Mouse (Mus musculus) kidney, embryonic 16.5 days (tissue): Measurements from ENCODE around the gene Msh5. TPM values are rescaled to one million over a fixed set of nuclear protein-coding genes. Genes with fewer than 3 reads are reported as not detected.
A peak's percentile ranks its signal among the peaks of the same experiment; 100 is the strongest.
"Not testable (repeated sequence)": the region's sequence is repeated elsewhere in the genome, so short reads cannot be mapped to it uniquely, and the experiment has no call there.

Experiments
- ATAC-seq: fragments of 200-750 bp; cut with Nextera tagmentation; 2 replicates; pipeline ENCODE4 v1.8.0; 2017; ENCODE audit warnings: moderate TSS enrichment; ENCODE audit not compliant: low FRiP score, low TSS enrichment
- H3K27ac ChIP-seq: fragments of 300-500 bp; sonication (generic); 2 replicates; pipeline ENCODE4 v1.5.1; 2014; ENCODE audit warnings: low read length
- H3K27me3 ChIP-seq: fragments of 300-500 bp; sonication (generic); 2 replicates; pipeline ENCODE4 v1.6.1; 2014; ENCODE audit warnings: low read length, control low read depth, mixed read lengths; ENCODE audit not compliant: insufficient read depth
- H3K36me3 ChIP-seq: fragments of 300-500 bp; sonication (generic); 2 replicates; pipeline ENCODE4 v1.6.1; 2014; ENCODE audit warnings: low read length, control low read depth, mixed read lengths; ENCODE audit not compliant: insufficient read depth
- H3K4me1 ChIP-seq: fragments of 300-500 bp; sonication (generic); 2 replicates; pipeline ENCODE4 v1.6.1; 2014; ENCODE audit warnings: low read length, control low read depth, mixed read lengths; ENCODE audit not compliant: insufficient read depth
- H3K4me2 ChIP-seq: fragments of 300-500 bp; sonication (generic); replicated peaks from 2 replicates; pipeline ENCODE4 v1.6.1; 2014; ENCODE audit warnings: low read depth, low read length
- H3K4me3 ChIP-seq: fragments of 300-500 bp; sonication (generic); 2 replicates; pipeline ENCODE4 v1.5.1; 2014; ENCODE audit warnings: mild to moderate bottlenecking, low read length
- H3K9ac ChIP-seq: fragments of 300-500 bp; sonication (generic); replicated peaks from 2 replicates; pipeline ENCODE4 v1.6.1; 2014; ENCODE audit warnings: low read length
- H3K9me3 ChIP-seq: fragments of 300-500 bp; sonication (generic); 2 replicates; pipeline ENCODE4 v1.6.1; 2016; ENCODE audit warnings: low read length, control low read depth
- WGBS: fragments of 180-500 bp; shearing (Covaris S2); extraction: QIAGEN DNeasy Blood & Tissue Kit; methylation state at CpG from one replicate; pipeline ENCODE4 v1.1.7; 2014; 5-methylcytosine and 5-hydroxymethylcytosine counted together
- polyA plus RNA-seq: library from polyadenylated mRNA; unstranded; fragments of >200 nt; fragmentation: Nextera tagmentation; extraction: Ambion mirVana; gene quantifications from 2 replicates; pipeline ENCODE4 v1.2.1, GENCODE M21; 2015

Msh5 gene
- polyA plus RNA-seq, 1 experiment from 2014 or later, result 4.5 TPM

- Histone ChIP-seq H3K36me3 (peaks cover 42% of the 10 kb centered on the region), H3K27me3 (no peaks in the 10 kb centered on the region), H3K9ac (no peak overlapping the region), H3K27ac (no peak overlapping the region), H3K4me1 (peaks cover 26% of the 10 kb centered on the region), H3K4me2 (no peak overlapping the region), H3K9me3 (no peaks in the 10 kb centered on the region), H3K4me3 (no peak overlapping the region)
- 94% methylated on average over 17 of the region's 17 CpGs for WGBS
- no peak for ATAC-seq
Measured at GRCm38 (mm10) chr17:35004075-35004717, 42.3 kb downstream of the Msh5 start.

- H3K4me1 ChIP-seq, result peaks cover 29% of the 10 kb centered on the region
- ATAC-seq, result no peak
- H3K36me3 ChIP-seq, result peaks cover 44% of the 10 kb centered on the region
- H3K9ac ChIP-seq, result peak overlapping the region; percentile 98
- no peaks in the 10 kb centered on the region for H3K27me3 ChIP-seq
- H3K4me3 ChIP-seq, result peak overlapping the region; percentile 93; the same call in 1 of the 2 replicates
- H3K27ac ChIP-seq, result no peak overlapping the region
- 44% methylated on average over 9 of the region's 9 CpGs for WGBS
- peak overlapping the region; percentile 100 for H3K4me2 ChIP-seq
- no peaks in the 10 kb centered on the region for H3K9me3 ChIP-seq
Measured at GRCm38 (mm10) chr17:35003022-35003838, 43.3 kb downstream of the Msh5 start.

GRCm38 (mm10) chr17:35002153-35002865 lies 44.2 kb downstream of the Msh5 start:
- ATAC-seq, result no peak
- Histone ChIP-seq H3K27me3 (no peaks in the 10 kb centered on the region), H3K27ac (peak overlapping the region; percentile 97), H3K4me1 (peaks cover 29% of the 10 kb centered on the region), H3K4me3 (peak overlapping the region; percentile 93), H3K9ac (peak overlapping the region; percentile 98), H3K36me3 (peaks cover 44% of the 10 kb centered on the region), H3K4me2 (peak overlapping the region; percentile 100), H3K9me3 (no peaks in the 10 kb centered on the region)
- WGBS, result 4% methylated on average over 12 of the region's 12 CpGs

- ATAC-seq, result peak; percentile 29
- peak overlapping the region; percentile 93 for H3K4me3 ChIP-seq
- peaks cover 46% of the 10 kb centered on the region for H3K36me3 ChIP-seq
- peak overlapping the region; percentile 97 for H3K27ac ChIP-seq
- WGBS, result 0% methylated on average over 35 of the region's 35 CpGs
- peaks cover 32% of the 10 kb centered on the region for H3K4me1 ChIP-seq
- H3K4me2 ChIP-seq, result peak overlapping the region; percentile 100
- H3K9ac ChIP-seq, result peak overlapping the region; percentile 98
- peaks cover 1% of the 10 kb centered on the region; the same call in 1 of the 2 replicates for H3K9me3 ChIP-seq
- no peaks in the 10 kb centered on the region for H3K27me3 ChIP-seq
Measured at GRCm38 (mm10) chr17:35001452-35002152, 44.9 kb downstream of the Msh5 start.

- H3K27me3 ChIP-seq, result no peaks in the 10 kb centered on the region
- peak within 1 kb of the TSS; percentile 93 for H3K4me3 ChIP-seq
- ATAC-seq, result peak; percentile 94
- peak within 1 kb of the TSS; percentile 97 for H3K27ac ChIP-seq
- H3K9me3 ChIP-seq, result peaks cover 3% of the 10 kb centered on the region; the same call in 1 of the 2 replicates
- H3K9ac ChIP-seq, result peak within 1 kb of the TSS; percentile 98
- H3K4me2 ChIP-seq, result peak within 1 kb of the TSS; percentile 100
- H3K4me1 ChIP-seq, result peaks cover 34% of the 10 kb centered on the region
- H3K36me3 ChIP-seq, result peaks cover 43% of the 10 kb centered on the region
- WGBS, result 0% methylated on average over 70 of the region's 83 CpGs
Measured at GRCm38 (mm10) chr17:35000717-35001451, 45.7 kb downstream of the Msh5 start, which contains the start of gene Vars. Gene Vars (plus strand): TSS chr17:35000987.

GRCm38 (mm10) chr17:34999871-35000716 lies 46.5 kb downstream of the Msh5 start:
- H3K36me3 ChIP-seq, result peaks cover 35% of the 10 kb centered on the region
- H3K9me3 ChIP-seq, ATAC-seq, H3K27me3 ChIP-seq: not testable (repeated sequence)
- WGBS, result 18% methylated on average over 29 of the region's 32 CpGs
- H3K4me1 ChIP-seq, result peaks cover 34% of the 10 kb centered on the region
- peak overlapping the region; percentile 93 for H3K4me3 ChIP-seq
- peak overlapping the region; percentile 98 for H3K9ac ChIP-seq
- H3K27ac ChIP-seq, result peak overlapping the region; percentile 97
- H3K4me2 ChIP-seq, result peak overlapping the region; percentile 100

GRCm38 (mm10) chr17:34998526-34999430 lies 47.8 kb downstream of the Msh5 start:
- Histone ChIP-seq H3K36me3 (peaks cover 24% of the 10 kb centered on the region), H3K27ac (no peak overlapping the region), H3K4me1 (peaks cover 34% of the 10 kb centered on the region), H3K27me3 (no peaks in the 10 kb centered on the region), H3K4me3 (peak overlapping the region; percentile 46), H3K9me3 (peaks cover 3% of the 10 kb centered on the region; the same call in 1 of the 2 replicates), H3K9ac (peak overlapping the region; percentile 80; the same call in 1 of the 2 replicates), H3K4me2 (peak overlapping the region; percentile 100)
- ATAC-seq, result no peak
- 91% methylated on average over 15 of the region's 15 CpGs for WGBS

GRCm38 (mm10) chr17:34997142-34997483 lies 49.4 kb downstream of the Msh5 start:
- no peak for ATAC-seq
- no peaks in the 10 kb centered on the region for H3K27me3 ChIP-seq
- H3K4me2 ChIP-seq, result peak overlapping the region; percentile 29; the same call in 1 of the 2 replicates
- no peak overlapping the region for H3K9ac ChIP-seq
- 93% methylated on average over 5 of the region's 5 CpGs for WGBS
- H3K36me3 ChIP-seq, result peaks cover 24% of the 10 kb centered on the region
- H3K4me1 ChIP-seq, result peaks cover 19% of the 10 kb centered on the region
- H3K9me3 ChIP-seq, result peaks cover 3% of the 10 kb centered on the region; the same call in 1 of the 2 replicates
- H3K27ac ChIP-seq, result no peak overlapping the region
- H3K4me3 ChIP-seq, result no peak overlapping the region
